Mouse (Mus musculus) C2C12 (cell line): Measurements from ENCODE around the gene Mogat1.

Experiments
- MAX ChIP-seq: IDR thresholded peaks from one replicate; pipeline ENCODE4 v1.6.1; 2011; ENCODE audit warnings: mild to moderate bottlenecking, control low read depth
- USF1 ChIP-seq: IDR thresholded peaks from one replicate; pipeline ENCODE4 v1.6.1; 2011; ENCODE audit warnings: low read depth, mild to moderate bottlenecking, control low read depth, moderate library complexity

GRCm38 (mm10) chr1:78511621-78512160 lies 900 bp downstream of the Mogat1 start, which contains the start of gene BC035947:
- no peak for TF ChIP-seq MAX
- TF ChIP-seq USF1 = no peak
